Mouse (Mus musculus) MEL (cell line): ENCODE data around the gene Itpka.

ENCODE experiments used
- CTCF ChIP-seq, 3 experiments: IDR thresholded peaks in 2 of 3; conservative IDR thresholded peaks in 1 of 3; 2 replicates each; pipeline ENCODE4 v1.5.1; 2011 to 2012; ENCODE audit warnings: low read length in 3 of 3, low read depth in 2 of 3, mild to moderate bottlenecking in 2 of 3, improper control_type of control experiment in 1 of 3, inconsistent platforms in 1 of 3, mixed read lengths in 1 of 3, moderate library complexity in 1 of 3; ENCODE audit not compliant: control insufficient read depth in 1 of 3, insufficient read depth in 1 of 3, poor library complexity in 1 of 3, severe bottlenecking in 1 of 3
- SIN3A ChIP-seq: IDR thresholded peaks from 2 replicates; pipeline ENCODE4 v1.6.1; 2012; ENCODE audit warnings: low read length, improper control_type of control experiment, inconsistent platforms

DNA sequence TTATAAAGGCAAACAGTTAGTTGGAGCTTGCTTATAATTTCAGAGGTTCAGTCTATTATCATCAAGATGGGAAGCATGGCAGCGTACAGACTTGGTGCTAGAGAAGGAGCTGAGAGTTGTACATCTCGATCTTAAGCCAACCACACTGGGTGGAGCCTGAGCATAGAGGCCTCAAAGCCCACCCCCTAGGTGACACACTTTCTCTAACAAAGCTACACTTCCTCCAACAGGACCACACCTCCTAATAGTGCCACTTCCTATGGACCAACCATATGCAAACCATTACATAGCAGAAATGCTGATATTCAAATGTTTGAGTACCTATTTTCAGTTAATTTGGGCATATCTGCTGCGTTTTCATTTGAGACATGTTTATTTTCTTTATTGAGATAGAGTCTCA, 32.1 kb upstream of the Itpka start:
- TF ChIP-seq CTCF (IDR thresholded peaks at IDR 0.05 in 2 of 3, conservative IDR thresholded peaks at IDR 0.05 in 1 of 3; ENCODE audit: control insufficient read depth in 1 of 3, insufficient read depth in 1 of 3, low read depth in 2 of 3, low read length in 3 of 3, poor library complexity in 1 of 3, severe bottlenecking in 1 of 3) (no peak), SIN3A (no peak)
